In the genomic region with DNA sequence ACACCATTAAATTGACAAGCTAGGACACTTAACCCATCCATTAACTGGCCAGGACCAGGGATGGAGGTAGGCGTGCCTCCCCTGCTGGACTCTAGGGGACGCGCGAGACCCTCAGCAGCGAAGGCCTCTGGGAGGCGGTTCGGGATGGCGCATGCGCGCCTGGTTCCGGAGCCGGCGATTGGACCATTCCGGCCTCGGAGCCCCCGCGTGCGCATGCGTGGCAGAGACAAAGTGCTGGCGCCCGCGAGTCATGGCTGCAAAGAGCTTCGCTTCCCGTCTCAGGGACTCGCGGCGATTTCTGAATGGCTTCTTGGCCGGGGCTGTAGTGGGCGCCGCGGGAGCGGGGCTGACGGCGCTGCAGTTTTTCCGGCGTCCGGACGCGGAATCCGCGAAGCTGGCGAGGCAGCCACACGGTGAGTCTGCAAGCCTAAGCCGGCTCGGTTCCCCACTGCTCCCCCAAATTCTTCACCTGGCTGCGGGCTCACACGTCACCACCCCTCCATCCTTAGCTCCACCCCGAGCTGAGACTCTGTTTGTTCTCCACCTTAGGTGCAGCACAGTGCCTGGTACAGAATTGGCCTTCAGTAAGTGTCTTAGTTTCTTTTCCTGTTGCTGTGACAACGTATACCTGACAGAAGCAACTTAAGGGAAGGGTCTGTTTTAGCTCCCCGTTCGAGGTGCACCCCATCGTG, we compare ENCODE assay signal across 8 mouse cellular contexts. TPM values are rescaled to one million over a fixed set of nuclear protein-coding genes. Genes with fewer than 3 reads are reported as not detected.
DNase-seq lines count a peak whose midpoint lies in the region; ATAC-seq and TF ChIP-seq lines count a peak whose summit lies in the region.

A gene (plus strand): TSS at position 206 of the 692 bp plus-strand sequence.

- H3K4me1 ChIP-seq in hindbrain, embryonic 15.5 days (replicated peaks): peaks cover 17% of the 10 kb centered on the region

- CTCF ChIA-PET in Patski (lab: Charles Lee): interaction anchor here (0.7 to 2.5 kb wide), 8 partner anchors 9 to 149 kb away, joined by 3 to 10 read pairs (median 4); a partner anchor contains a TSS

- TF ChIP-seq CTCF in Patski (IDR thresholded peaks at IDR 0.05): peak; percentile 98

- peak within 1 kb of the TSS; percentile 89 for H3K9ac ChIP-seq in hindbrain, embryonic 15.5 days

- peaks cover 26% of the 10 kb centered on the region for H3K36me3 ChIP-seq in hindbrain, embryonic 15.5 days

- peak within 1 kb of the TSS; percentile 82 for H3K4me3 ChIP-seq in hindbrain, embryonic 15.5 days

- H3K9me3 ChIP-seq in hindbrain, embryonic 15.5 days: no peaks in the 10 kb centered on the region

- in situ Hi-C loops in Patski (cut with MboI; ENCODE audit: low pct_unique_long_range_greater_than_20kb): no loop called here

- WGBS in hindbrain, embryonic 15.5 days: under 1% methylated on average over 52 of the region's 52 CpGs

- peak; percentile 69 for DNase-seq in Patski (ENCODE audit: low read depth, low spot score)
- peak; percentile 100 for DNase-seq in cerebellum, postnatal 14 days
- peak; percentile 96 to 99 for DNase-seq in frontal cortex, postnatal 25 days (ENCODE audit: low spot score in 2 of 2)
- peak; percentile 94 for DNase-seq in left cerebral cortex, adult 11 months (ENCODE audit: low spot score)
- peak; percentile 98 to 99 for DNase-seq in lung, postnatal 4 days
- peak; percentile 94 for DNase-seq in retina, postnatal 7 days (ENCODE audit: low read depth, low spot score)
- DNase-seq in urinary bladder, adult 2 months (ENCODE audit: low spot score): peak; percentile 98

- POLR2A ChIA-PET in Patski (lab: Charles Lee): no interaction called here

- peak within 1 kb of the TSS; percentile 88 for H3K27ac ChIP-seq in hindbrain, embryonic 15.5 days (replicated peaks)

- peak; percentile 95 for ATAC-seq in Patski
- peak; percentile 95 for ATAC-seq in hindbrain, embryonic 15.5 days (ENCODE audit: low FRiP score, low read depth)

- H3K4me2 ChIP-seq in hindbrain, embryonic 15.5 days: peak within 1 kb of the TSS; percentile 72

- H3K27me3 ChIP-seq in Patski: no peaks in the 10 kb centered on the region
- no peaks in the 10 kb centered on the region for H3K27me3 ChIP-seq in hindbrain, embryonic 15.5 days

RNA-seq across cellular contexts. Expression of the gene that starts here (rescaled TPM):
- polyA plus RNA-seq in Patski (2021): 5.7 TPM
- 48.0 and 49.9 TPM in 2 replicates for polyA plus RNA-seq in hindbrain, embryonic 15.5 days (2015; fragmentation: Nextera tagmentation; extraction: Ambion mirVana)
- polyA plus RNA-seq in urinary bladder, adult 2 months (2012; rRNA removed): 4.8 and 5.7 TPM in 2 replicates

Comparison
In these comparisons a context has a peak if more than half of its experiments do, and no peak if none do; other contexts are left out.
1. Peak in every context shown above with its lines: DNase-seq, ATAC-seq, H3K4me3 ChIP-seq and H3K27ac ChIP-seq.